Mouse (Mus musculus): ENCODE results near the gene Psme1.

- TF ChIP-seq GATA1 (IDR thresholded peaks at IDR 0.05; ENCODE audit: low read length) = no peak
- no peak for TF ChIP-seq TAL1 (IDR thresholded peaks at IDR 0.05; ENCODE audit: low read length)
Measured at GRCm38 (mm10) chr14:55540787-55541321, 37.1 kb upstream of the Psme1 start.

Measured in erythroblast, embryonic 14.5 days (primary cell).